Mouse (Mus musculus) midbrain, postnatal 0 days (tissue): ENCODE measurements around the gene Igfbpl1. TPM values are rescaled to one million over a fixed set of nuclear protein-coding genes. Genes with fewer than 3 reads are reported as not detected.

Experiments used
- ATAC-seq: fragments of 200-750 bp; cut with Nextera tagmentation; 2 replicates; pipeline ENCODE4 v1.8.0; 2017; ENCODE audit warnings: moderate number of reproducible peaks, mild to moderate bottlenecking, moderate TSS enrichment, moderate library complexity; ENCODE audit not compliant: low FRiP score
- DNase-seq: peaks from one replicate; pipeline ENCODE4 v3.0.0-alpha.2; 2015; ENCODE audit warnings: low spot score
- H3K27ac ChIP-seq: fragments of 300-500 bp; sonication (generic); 2 replicates; pipeline ENCODE4 v1.5.1; 2014; ENCODE audit warnings: low read depth, mild to moderate bottlenecking, low read length, mixed read lengths
- H3K27me3 ChIP-seq: fragments of 300-500 bp; sonication (generic); 2 replicates; pipeline ENCODE4 v1.6.1; 2014; ENCODE audit warnings: low read length, control low read depth, mixed read lengths; ENCODE audit not compliant: insufficient read depth
- H3K36me3 ChIP-seq: fragments of 300-500 bp; sonication (generic); 2 replicates; pipeline ENCODE4 v1.6.1; 2014; ENCODE audit warnings: low read length, control low read depth, mixed read lengths; ENCODE audit not compliant: insufficient read depth
- H3K4me1 ChIP-seq: fragments of 300-500 bp; sonication (generic); 2 replicates; pipeline ENCODE4 v1.6.1; 2014; ENCODE audit warnings: mild to moderate bottlenecking, control low read depth, antibody characterized with exemption, low read length, mixed read lengths; ENCODE audit not compliant: insufficient read depth
- H3K4me2 ChIP-seq: fragments of 300-500 bp; sonication (generic); 2 replicates; pipeline ENCODE4 v1.6.1; 2014; ENCODE audit warnings: low read depth, mild to moderate bottlenecking, low read length, mixed read lengths; ENCODE audit not compliant: poor library complexity, severe bottlenecking
- H3K4me3 ChIP-seq: fragments of 300-500 bp; sonication (generic); 2 replicates; pipeline ENCODE4 v1.5.1; 2014; ENCODE audit warnings: low read depth, mild to moderate bottlenecking, low read length, moderate library complexity
- H3K9ac ChIP-seq: fragments of 300-500 bp; sonication (generic); replicated peaks from 2 replicates; pipeline ENCODE4 v1.6.1; 2014; ENCODE audit warnings: mild to moderate bottlenecking, low read length, moderate library complexity, mixed read lengths; ENCODE audit not compliant: poor library complexity, severe bottlenecking
- H3K9me3 ChIP-seq: fragments of 300-500 bp; sonication (generic); 2 replicates; pipeline ENCODE4 v1.6.1; 2016; ENCODE audit warnings: low read length, control low read depth
- CTCF ChIP-seq: IDR thresholded peaks from 2 replicates; pipeline ENCODE4 v1.5.1; 2016; ENCODE audit warnings: antibody characterized with exemption, mild to moderate bottlenecking
- WGBS: fragments of 180-500 bp; shearing (Covaris S2); extraction: QIAGEN DNeasy Blood & Tissue Kit; methylation state at CpG from one replicate; pipeline ENCODE4 v1.1.7; 2014; 5-methylcytosine and 5-hydroxymethylcytosine counted together
- polyA plus RNA-seq: library from polyadenylated mRNA; unstranded; fragments of >200 nt; fragmentation: Nextera tagmentation; extraction: Ambion mirVana; gene quantifications from 2 replicates; pipeline ENCODE4 v1.2.1, GENCODE M21; 2015
- total RNA-seq: library from RNA; depleted of rRNA; stranded (reverse); fragments of >200 nt; gene quantifications from 2 replicates; pipeline ENCODE4 v1.2.3, GENCODE M21; 2014

Gene Igfbpl1
- total and polyA plus RNA-seq, 2 experiments from 2014 or later, result 10.3 to 51.6 TPM

GRCm38 (mm10) chr4:45846263-45846662 lies 19.5 kb upstream of the Igfbpl1 start:
- no peak for ATAC-seq
- 93% methylated on average over 2 of the region's 2 CpGs for WGBS
- no peaks in the 10 kb centered on the region for H3K27me3 ChIP-seq
- DNase-seq, result no peak
- no peaks in the 10 kb centered on the region for H3K36me3 ChIP-seq
- H3K4me1 ChIP-seq, result no peaks in the 10 kb centered on the region
- TF ChIP-seq CTCF, result no peak
- no peak overlapping the region for H3K4me3 ChIP-seq
- no peak overlapping the region for H3K4me2 ChIP-seq
- H3K27ac ChIP-seq, result no peak overlapping the region
- no peaks in the 10 kb centered on the region for H3K9me3 ChIP-seq
- H3K9ac ChIP-seq, result no peak overlapping the region

GRCm38 (mm10) chr4:45844355-45844754 lies 17.6 kb upstream of the Igfbpl1 start:
- H3K4me2 ChIP-seq, result no peak overlapping the region
- H3K36me3 ChIP-seq, result no peaks in the 10 kb centered on the region
- H3K27me3 ChIP-seq, result no peaks in the 10 kb centered on the region
- H3K27ac ChIP-seq, result no peak overlapping the region
- no peaks in the 10 kb centered on the region for H3K4me1 ChIP-seq
- DNase-seq (peak; percentile 81), ATAC-seq (no peak)
- H3K4me3 ChIP-seq, result no peak overlapping the region
- peak; percentile 90 for TF ChIP-seq CTCF
- H3K9ac ChIP-seq, result no peak overlapping the region
- 44% methylated on average over 14 of the region's 14 CpGs for WGBS
- no peaks in the 10 kb centered on the region for H3K9me3 ChIP-seq

GRCm38 (mm10) chr4:45833461-45833860 lies 6.7 kb upstream of the Igfbpl1 start:
- H3K9me3 ChIP-seq, result no peaks in the 10 kb centered on the region
- no peak overlapping the region for H3K9ac ChIP-seq
- H3K4me2 ChIP-seq, result no peak overlapping the region
- WGBS, result 42% methylated on average over 5 of the region's 5 CpGs
- ATAC-seq (no peak), DNase-seq (no peak)
- no peak for TF ChIP-seq CTCF
- no peaks in the 10 kb centered on the region for H3K27me3 ChIP-seq
- H3K4me3 ChIP-seq, result no peak overlapping the region
- H3K27ac ChIP-seq, result no peak overlapping the region
- H3K36me3 ChIP-seq, result no peaks in the 10 kb centered on the region
- H3K4me1 ChIP-seq, result peaks cover 16% of the 10 kb centered on the region

- no peaks in the 10 kb centered on the region for H3K27me3 ChIP-seq
- H3K4me2 ChIP-seq, result no peak overlapping the region
- ATAC-seq (0 out of 2 replicates have a peak, but pooled peaks have one; percentile 31), DNase-seq (no peak)
- peaks cover 16% of the 10 kb centered on the region for H3K4me1 ChIP-seq
- H3K4me3 ChIP-seq, result no peak overlapping the region
- H3K9ac ChIP-seq, result no peak overlapping the region
- no peak for TF ChIP-seq CTCF
- 53% methylated on average over 7 of the region's 7 CpGs for WGBS
- no peaks in the 10 kb centered on the region for H3K9me3 ChIP-seq
- no peak overlapping the region for H3K27ac ChIP-seq
- no peaks in the 10 kb centered on the region for H3K36me3 ChIP-seq
Observed at GRCm38 (mm10) chr4:45831996-45832395, 5.3 kb upstream of the Igfbpl1 start.

GRCm38 (mm10) chr4:45829907-45830759 lies 3.4 kb upstream of the Igfbpl1 start:
- Histone ChIP-seq H3K27ac (peak overlapping the region; percentile 49; the same call in 1 of the 2 replicates), H3K9ac (no peak overlapping the region), H3K4me2 (no peak overlapping the region), H3K9me3 (no peaks in the 10 kb centered on the region), H3K4me3 (no peak overlapping the region), H3K36me3 (no peaks in the 10 kb centered on the region), H3K27me3 (peaks cover 6% of the 10 kb centered on the region; the same call in 1 of the 2 replicates), H3K4me1 (peaks cover 16% of the 10 kb centered on the region)
- WGBS, result 20% methylated on average over 13 of the region's 13 CpGs
- DNase-seq, result no peak
- no peak for ATAC-seq
- TF ChIP-seq CTCF, result no peak
